ENCODE assay signal across 12 mouse cellular contexts in the genomic region with DNA sequence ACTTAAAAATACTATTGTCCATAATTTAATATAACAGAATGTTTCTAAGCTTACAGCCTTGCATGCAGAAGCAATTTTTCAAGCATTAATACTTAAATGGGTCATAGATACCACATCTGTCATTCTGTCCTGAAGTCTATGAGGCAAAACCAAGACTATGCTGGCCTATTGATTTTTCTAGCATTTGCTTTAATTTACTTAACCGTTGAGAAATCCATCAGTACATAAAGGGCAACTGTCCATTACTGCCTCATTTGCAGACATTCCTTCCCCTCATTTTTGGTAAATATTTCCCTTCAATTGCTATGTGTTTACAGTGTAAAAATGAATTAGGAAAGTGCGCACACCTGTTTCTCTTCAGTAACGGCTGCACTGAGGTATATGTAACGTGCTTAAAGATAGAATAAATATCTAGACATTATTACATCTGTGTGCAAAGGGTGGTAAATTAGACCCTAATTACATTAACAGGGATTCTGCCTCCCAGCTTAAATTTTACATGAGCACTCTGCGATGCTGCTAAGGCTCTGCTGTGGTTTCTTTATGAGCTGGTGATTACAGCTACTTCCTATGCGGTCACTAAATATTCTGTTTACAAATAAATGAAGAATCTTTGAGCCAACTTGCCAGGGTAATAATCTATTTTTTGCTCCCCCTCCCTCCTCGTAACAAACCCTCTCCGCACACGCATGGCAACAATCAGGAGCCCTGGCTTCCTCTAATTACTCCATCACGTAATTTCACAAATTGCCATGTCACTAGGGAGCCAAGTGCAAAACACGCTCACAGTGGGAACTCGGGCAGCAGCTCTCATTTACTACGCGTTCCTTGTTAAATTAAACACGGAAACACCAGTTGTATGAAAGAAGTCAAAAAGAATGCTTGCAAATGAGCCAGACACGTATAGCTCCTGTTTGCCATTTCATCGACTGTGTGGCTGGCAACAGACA.
A peak's percentile ranks its signal among the peaks of the same experiment; 100 is the strongest.
DNase-seq lines count a peak whose midpoint lies in the region; ATAC-seq lines count a peak whose summit lies in the region.
"Had no signal": no experiment of that assay in that cellular context is flagged by ENCODE, and none has a peak within 500 bp of the region (broad histone marks: within the 10 kb centered on the region; RNA-seq: fewer than 3 reads in every experiment).

No protein-coding gene starts in this region.

- H3K27ac ChIP-seq in midbrain, embryonic 13.5 days, result no peak overlapping the region; the same call in 1 of the 2 replicates
- no peak overlapping the region for H3K27ac ChIP-seq in midbrain, embryonic 10.5 days (replicated peaks)
- H3K27ac ChIP-seq in hindbrain, embryonic 11.5 days (ENCODE audit: low read depth, low read length), result peak overlapping the region; percentile 51
- H3K27ac ChIP-seq in midbrain, embryonic 16.5 days (ENCODE audit: low read length), result no peak overlapping the region
- H3K27ac ChIP-seq: embryonic facial prominence, embryonic 13.5 days; kidney, embryonic 15.5 days; limb, embryonic 15.5 days had no signal

- H3K4me1 ChIP-seq in midbrain, embryonic 13.5 days (replicated peaks), result peaks cover 40% of the 10 kb centered on the region
- H3K4me1 ChIP-seq in midbrain, embryonic 10.5 days, result peaks cover 37% of the 10 kb centered on the region
- peaks cover 5% of the 10 kb centered on the region; the same call in 1 of the 2 replicates for H3K4me1 ChIP-seq in hindbrain, embryonic 11.5 days (replicated peaks; ENCODE audit: control insufficient read depth, insufficient read depth, low read length)
- peaks cover 20% of the 10 kb centered on the region for H3K4me1 ChIP-seq in midbrain, embryonic 16.5 days (ENCODE audit: control insufficient read depth, insufficient read depth, low read length)

- no peaks in the 10 kb centered on the region for H3K36me3 ChIP-seq in midbrain, embryonic 13.5 days
- H3K36me3 ChIP-seq in midbrain, embryonic 10.5 days, result no peaks in the 10 kb centered on the region
- no peaks in the 10 kb centered on the region for H3K36me3 ChIP-seq in hindbrain, embryonic 11.5 days (ENCODE audit: control insufficient read depth, insufficient read depth, low read length)
- no peaks in the 10 kb centered on the region for H3K36me3 ChIP-seq in midbrain, embryonic 16.5 days (ENCODE audit: control insufficient read depth, insufficient read depth, low read length)
- H3K36me3 ChIP-seq: embryonic facial prominence, embryonic 13.5 days; limb, embryonic 15.5 days had no signal

- no peak overlapping the region for H3K9ac ChIP-seq in midbrain, embryonic 13.5 days (replicated peaks)
- no peak overlapping the region for H3K9ac ChIP-seq in hindbrain, embryonic 11.5 days (ENCODE audit: low read depth, low read length)
- no peak overlapping the region for H3K9ac ChIP-seq in midbrain, embryonic 16.5 days (ENCODE audit: low read depth, low read length)
- H3K9ac ChIP-seq: embryonic facial prominence, embryonic 13.5 days; kidney, embryonic 15.5 days; limb, embryonic 15.5 days had no signal

- 66% methylated on average over 17 of the region's 17 CpGs for WGBS in midbrain, embryonic 13.5 days
- WGBS in midbrain, embryonic 10.5 days, result 88% methylated on average over 17 of the region's 17 CpGs
- 73% methylated on average over 17 of the region's 17 CpGs for WGBS in hindbrain, embryonic 11.5 days
- WGBS in midbrain, embryonic 16.5 days, result 57% methylated on average over 17 of the region's 17 CpGs

- H3K4me2 ChIP-seq in midbrain, embryonic 13.5 days (replicated peaks), result peak overlapping the region; percentile 12
- H3K4me2 ChIP-seq in hindbrain, embryonic 11.5 days (replicated peaks; ENCODE audit: low read depth, low read length), result no peak overlapping the region
- H3K4me2 ChIP-seq in midbrain, embryonic 16.5 days (ENCODE audit: low read length), result peak overlapping the region; percentile 41; the same call in 1 of the 2 replicates
- H3K4me2 ChIP-seq: embryonic facial prominence, embryonic 13.5 days; kidney, embryonic 15.5 days; limb, embryonic 15.5 days had no signal

- no peaks in the 10 kb centered on the region for H3K27me3 ChIP-seq in midbrain, embryonic 13.5 days
- no peaks in the 10 kb centered on the region for H3K27me3 ChIP-seq in midbrain, embryonic 10.5 days (ENCODE audit: low read depth, poor library complexity, severe bottlenecking)
- H3K27me3 ChIP-seq in hindbrain, embryonic 11.5 days (ENCODE audit: control insufficient read depth, insufficient read depth, low read length), result no peaks in the 10 kb centered on the region
- no peaks in the 10 kb centered on the region for H3K27me3 ChIP-seq in midbrain, embryonic 16.5 days (ENCODE audit: control insufficient read depth, insufficient read depth, low read depth, low read length)
- H3K27me3 ChIP-seq: embryonic facial prominence, embryonic 13.5 days; kidney, embryonic 15.5 days had no signal

- no peaks in the 10 kb centered on the region for H3K9me3 ChIP-seq in midbrain, embryonic 13.5 days
- no peaks in the 10 kb centered on the region for H3K9me3 ChIP-seq in midbrain, embryonic 10.5 days (replicated peaks)
- H3K9me3 ChIP-seq in hindbrain, embryonic 11.5 days (ENCODE audit: control insufficient read depth, low read length), result no peaks in the 10 kb centered on the region
- H3K9me3 ChIP-seq in midbrain, embryonic 16.5 days (replicated peaks; ENCODE audit: control insufficient read depth, low read length, poor library complexity, severe bottlenecking), result no peaks in the 10 kb centered on the region
- H3K9me3 ChIP-seq: embryonic facial prominence, embryonic 13.5 days; kidney, embryonic 15.5 days; limb, embryonic 15.5 days had no signal

- peak; percentile 12; the same call in 1 of the 2 replicates for ATAC-seq in midbrain, embryonic 13.5 days
- ATAC-seq in hindbrain, embryonic 11.5 days (ENCODE audit: low FRiP score), result no peak
- no peak for ATAC-seq in midbrain, embryonic 16.5 days

- no peak for DNase-seq in midbrain, embryonic 10.5 days (ENCODE audit: low spot score)
- DNase-seq in hindbrain, embryonic 11.5 days (ENCODE audit: low spot score), result no peak
- no peak for DNase-seq in spleen, adult 18-20 months
- no peak for DNase-seq in urinary bladder, postnatal 25 days (ENCODE audit: low spot score)
- no peak for DNase-seq in adrenal gland, adult 8-10 months
- DNase-seq: cerebellum, adult 8-10 months; lung, postnatal 4 days had no signal

- no peak overlapping the region for H3K4me3 ChIP-seq in midbrain, embryonic 13.5 days (replicated peaks)
- no peak overlapping the region for H3K4me3 ChIP-seq in midbrain, embryonic 10.5 days
- H3K4me3 ChIP-seq in hindbrain, embryonic 11.5 days (ENCODE audit: low read depth, low read length), result no peak overlapping the region
- no peak overlapping the region for H3K4me3 ChIP-seq in midbrain, embryonic 16.5 days (ENCODE audit: low read depth, low read length)
- H3K4me3 ChIP-seq: embryonic facial prominence, embryonic 13.5 days; kidney, embryonic 15.5 days; limb, embryonic 15.5 days had no signal
